Mouse (Mus musculus) spleen, adult 2 months (tissue): ENCODE results near the gene Tcf19.

ENCODE experiments used
- CTCF ChIP-seq: fragments of 200-500 bp; IDR thresholded peaks from 2 replicates; pipeline ENCODE4 v1.5.1; 2011; ENCODE audit warnings: mild to moderate bottlenecking, inconsistent platforms; ENCODE audit not compliant: insufficient read depth, insufficient read length, insufficient replicate concordance; ENCODE audit errors: extremely low read depth
- POLR2A ChIP-seq: fragments of 200-500 bp; IDR thresholded peaks from 2 replicates; pipeline ENCODE4 v1.6.1; 2011; ENCODE audit warnings: low read depth, low read length, inconsistent platforms

DNA sequence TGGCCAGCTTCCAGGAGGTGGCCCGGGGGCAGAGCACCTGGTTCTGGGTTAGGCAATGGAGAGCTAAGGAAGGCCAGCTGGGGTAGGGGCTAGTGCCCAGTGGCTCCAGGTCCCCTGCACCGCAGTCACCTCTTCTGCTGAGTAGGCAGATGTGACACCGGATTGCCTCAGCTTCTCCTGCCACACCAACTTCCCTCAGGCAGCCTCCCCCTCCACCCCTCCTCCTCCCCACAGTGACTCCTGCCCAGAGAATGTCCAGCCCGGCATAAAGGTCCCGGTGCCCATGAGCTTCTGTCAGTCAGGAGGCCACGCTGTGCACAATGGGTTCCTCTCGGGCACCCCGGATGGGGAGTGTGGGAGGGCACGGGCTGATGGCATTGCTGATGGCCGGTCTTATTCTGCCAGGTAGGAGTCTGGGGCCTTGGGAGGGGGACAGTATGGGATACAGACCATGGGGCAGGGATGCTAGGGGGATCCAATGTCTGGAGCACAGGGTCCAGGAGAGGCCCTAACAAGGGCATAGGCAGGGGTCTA lies 35.3 kb upstream of the Tcf19 start, which contains the start of gene Cdsn:
- TF ChIP-seq CTCF (no peak), POLR2A (no peak)
